Mouse (Mus musculus) adrenal gland, postnatal 36 days (tissue): ENCODE results near the gene Rspo1. TPM values are rescaled to one million over a fixed set of nuclear protein-coding genes. Genes with fewer than 3 reads are reported as not detected.

Experiments used
- DNase-seq, 2 experiments: peaks; one replicate each; pipeline ENCODE4 v3.0.0; 2021; ENCODE audit warnings: mixed read lengths in 1 of 2
- total RNA-seq, 2 experiments: library from RNA; stranded (reverse); gene quantifications; 2 replicates each; pipeline ENCODE4 v1.2.3; 2021

Gene Rspo1
- total RNA-seq, 2 experiments from 2014 or later, result 4.0 to 4.6 TPM

DNA sequence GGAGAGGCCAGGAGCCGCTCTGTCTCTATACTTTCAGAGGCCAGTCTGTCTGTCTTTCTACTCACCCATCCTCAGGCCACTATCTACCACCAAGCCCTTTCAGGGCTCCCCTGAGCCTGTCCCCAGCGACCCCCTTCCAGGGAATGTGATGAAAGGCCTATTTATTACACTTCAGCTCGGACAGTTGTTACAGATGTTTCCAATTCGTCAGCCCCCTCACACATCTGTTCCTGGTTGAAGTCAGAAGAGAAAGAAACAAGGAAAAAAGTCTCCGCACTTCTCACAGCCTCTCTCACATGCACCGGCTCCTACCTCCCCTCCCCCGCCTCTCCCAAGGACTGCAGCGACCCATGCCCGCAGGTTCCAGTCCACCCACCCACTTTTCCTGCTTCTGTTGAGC, 13.9 kb upstream of the Rspo1 start:
- DNase-seq, result no peak

DNA sequence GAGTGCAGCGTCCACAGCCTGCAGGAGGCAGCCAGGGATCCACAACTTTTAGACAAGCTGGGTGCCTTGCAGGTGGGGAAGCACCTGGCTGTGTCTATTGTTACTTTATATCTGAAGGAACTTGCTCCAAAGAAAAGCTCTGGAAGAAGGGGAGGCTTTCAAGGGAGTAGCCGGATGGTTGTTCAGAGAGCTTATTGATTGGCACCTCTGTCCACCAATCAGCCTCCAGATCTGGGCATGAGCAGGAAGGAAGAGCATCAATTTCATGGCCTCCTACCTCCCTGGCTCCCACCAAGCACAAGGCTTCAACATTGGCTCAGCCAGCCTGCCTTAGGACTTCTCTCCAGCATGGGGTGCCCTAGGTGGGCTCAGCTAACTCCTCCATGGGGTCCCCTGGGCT, 12.9 kb upstream of the Rspo1 start:
- no peak for DNase-seq

DNA sequence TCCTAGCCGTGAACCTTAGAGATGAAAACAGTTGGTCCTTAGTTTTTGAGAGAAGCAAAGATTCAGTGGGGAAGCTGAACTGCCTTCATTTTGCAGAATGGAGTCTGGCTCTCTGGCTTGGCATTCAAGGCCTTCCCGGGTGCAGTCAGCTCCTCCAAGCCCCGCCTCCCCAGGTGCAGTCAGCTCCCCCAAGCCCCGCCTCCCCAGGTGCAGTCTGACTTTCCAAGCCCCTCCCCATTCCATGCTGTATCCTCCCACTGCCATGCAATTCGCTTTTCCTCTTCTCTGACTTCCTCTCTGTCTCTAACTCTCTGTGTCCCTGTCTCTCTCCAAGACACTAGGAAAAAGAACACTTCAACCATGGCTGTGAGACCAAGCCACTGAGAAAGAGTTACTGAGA, 8.0 kb upstream of the Rspo1 start:
- no peak for DNase-seq

DNA sequence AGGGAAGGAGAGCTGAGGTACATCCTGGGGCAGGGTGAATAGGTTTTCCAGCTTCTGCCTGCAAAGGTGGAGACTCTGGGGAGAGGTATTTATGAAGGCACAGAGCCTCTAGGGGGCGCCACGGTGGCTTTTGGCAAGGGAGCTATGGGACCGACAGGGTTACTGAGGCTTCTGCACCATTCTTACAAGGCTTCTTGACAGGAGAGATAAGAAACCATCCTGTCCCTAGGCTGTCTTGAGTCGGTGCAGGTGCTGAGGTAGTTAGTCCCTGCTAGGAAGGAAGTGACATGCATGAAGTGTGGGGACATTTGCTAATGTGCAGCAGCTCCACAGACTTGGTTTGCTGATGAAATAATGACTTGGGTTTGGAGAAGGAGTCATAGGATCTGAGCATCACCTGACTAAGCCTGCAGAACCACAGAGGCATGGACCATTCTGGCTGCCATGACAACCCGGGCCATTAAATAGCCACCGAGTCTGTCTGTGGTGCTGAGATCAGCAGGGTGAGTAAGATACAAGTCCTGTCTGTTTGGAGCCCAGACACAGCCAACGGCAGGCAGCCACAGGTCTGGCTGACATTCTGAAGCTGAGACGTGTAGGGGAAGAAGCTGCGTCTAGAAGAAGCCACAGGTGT, 2.2 kb upstream of the Rspo1 start:
- DNase-seq, result peak; percentile 31 to 44

DNA sequence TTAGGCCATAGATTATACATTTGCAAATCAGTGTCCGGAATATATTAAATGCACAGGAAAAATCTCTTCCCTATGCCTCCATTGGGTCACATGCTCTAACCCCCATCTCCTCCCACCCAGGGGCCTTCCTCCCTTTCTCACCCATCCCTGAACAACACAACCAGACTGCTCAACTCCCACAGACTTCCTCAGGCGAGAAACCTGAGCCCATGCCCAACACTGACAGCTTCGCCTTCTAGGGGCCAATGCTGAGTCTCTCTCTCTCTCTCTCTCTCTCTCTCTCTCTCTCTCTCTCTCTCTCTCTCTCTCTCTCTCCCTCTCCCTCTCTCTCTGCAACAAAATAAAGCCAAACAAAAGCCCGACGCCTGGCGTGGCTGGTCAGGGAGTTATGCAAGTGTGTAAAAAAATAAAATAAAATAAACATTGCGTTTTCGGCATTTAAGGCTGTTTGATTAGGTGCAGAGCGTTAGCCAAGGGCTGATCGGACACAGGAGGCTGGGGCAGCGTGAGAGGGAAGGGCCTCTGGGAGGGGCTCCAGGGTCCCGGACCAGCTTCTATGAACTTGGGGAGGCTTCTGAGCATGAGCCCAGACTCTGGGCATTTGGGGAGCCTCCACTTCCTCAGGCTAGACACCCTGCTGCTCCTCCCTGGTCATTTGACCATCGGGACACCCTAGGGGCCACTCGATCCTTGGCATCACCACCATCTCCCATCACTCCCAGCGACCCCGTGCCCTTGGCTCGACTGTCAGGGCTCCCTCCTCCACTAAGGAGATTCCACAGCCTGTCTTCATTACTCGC, 1.2 kb upstream of the Rspo1 start:
- no peak for DNase-seq

DNA sequence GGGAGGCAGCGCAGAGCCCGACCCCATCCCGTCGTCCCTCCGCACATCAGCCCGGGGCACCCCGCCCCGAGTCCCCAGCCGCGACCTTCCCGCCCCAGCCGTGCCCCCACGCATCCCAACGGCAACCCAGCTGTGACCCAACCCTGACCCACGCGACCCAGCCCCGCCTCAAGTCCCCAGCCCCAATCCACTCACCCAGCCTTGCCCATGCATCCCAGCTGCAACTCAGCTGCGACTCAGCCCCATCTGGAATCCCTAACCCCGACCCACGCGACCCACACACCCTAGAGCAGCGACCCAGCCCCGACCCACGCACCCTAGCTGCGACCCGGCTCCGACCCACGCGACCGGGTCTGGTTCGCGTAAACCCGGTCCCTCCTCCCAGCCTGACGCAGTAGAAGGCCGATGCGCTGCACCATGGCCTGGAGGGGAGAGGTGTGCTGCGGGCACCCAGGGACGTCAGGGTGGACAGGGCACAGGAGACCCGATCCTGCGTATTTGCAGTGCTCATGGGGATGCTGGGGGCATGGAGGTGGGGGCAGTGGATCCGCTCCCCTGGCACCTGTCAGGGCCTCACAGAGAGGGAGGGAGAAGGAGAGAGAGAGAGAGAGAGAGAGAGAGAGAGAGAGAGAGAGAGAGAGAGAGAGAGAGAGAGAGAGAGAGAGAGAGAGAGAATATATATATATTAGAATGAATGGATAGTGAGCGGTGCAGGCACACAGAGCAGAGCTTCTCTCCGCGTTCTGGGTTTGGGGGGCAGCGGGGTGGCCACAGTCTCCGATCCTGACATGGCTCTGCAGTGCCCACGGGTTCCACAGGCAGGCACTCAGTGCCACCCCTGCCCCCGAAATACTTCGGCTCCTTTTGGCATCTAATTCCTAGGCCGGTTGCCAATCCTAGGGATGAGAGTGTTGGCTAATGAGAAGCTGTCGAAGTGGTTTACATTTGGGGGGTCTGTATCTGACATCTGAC, 795 bp downstream of the Rspo1 start:
- DNase-seq, result no peak

DNA sequence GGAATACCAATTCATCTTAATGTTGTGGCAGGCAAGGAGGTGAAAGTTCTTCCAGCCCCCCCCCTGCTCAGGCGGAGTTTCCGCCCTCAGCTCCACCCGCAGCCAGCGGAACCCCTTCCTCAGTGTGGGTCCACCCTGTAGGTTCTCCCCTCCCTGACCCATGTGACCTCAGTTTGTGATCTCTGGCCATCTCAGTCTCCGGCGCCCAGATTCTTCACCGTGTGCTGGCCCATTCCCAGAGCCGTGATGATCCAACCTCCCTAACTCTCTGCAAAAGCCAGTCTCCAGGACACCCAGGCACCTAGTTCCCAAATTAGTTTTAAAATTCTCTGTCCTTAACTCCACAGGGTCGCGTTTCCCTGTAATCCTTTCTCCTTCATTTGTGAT, 1.5 kb downstream of the Rspo1 start:
- no peak for DNase-seq

DNA sequence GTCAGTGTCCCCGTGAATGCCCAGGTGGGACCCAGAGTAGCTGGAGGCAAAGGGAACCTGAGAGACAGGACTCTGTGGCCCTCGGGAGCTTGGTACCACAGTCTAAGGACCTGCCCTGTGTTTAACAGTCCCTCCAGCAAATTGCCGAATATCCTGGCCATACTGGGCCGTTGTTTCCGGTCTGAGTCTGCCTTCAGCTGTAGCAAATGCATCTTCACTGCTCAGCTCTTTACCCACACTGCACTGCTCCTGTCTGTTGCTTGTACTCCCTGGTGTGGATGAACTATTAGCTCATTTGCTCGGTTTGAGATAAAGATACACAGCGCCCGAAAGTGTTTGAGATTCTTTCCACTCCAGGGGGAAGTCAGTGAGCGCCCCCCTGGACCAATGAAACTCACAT, 2.2 kb downstream of the Rspo1 start:
- DNase-seq, result no peak

DNA sequence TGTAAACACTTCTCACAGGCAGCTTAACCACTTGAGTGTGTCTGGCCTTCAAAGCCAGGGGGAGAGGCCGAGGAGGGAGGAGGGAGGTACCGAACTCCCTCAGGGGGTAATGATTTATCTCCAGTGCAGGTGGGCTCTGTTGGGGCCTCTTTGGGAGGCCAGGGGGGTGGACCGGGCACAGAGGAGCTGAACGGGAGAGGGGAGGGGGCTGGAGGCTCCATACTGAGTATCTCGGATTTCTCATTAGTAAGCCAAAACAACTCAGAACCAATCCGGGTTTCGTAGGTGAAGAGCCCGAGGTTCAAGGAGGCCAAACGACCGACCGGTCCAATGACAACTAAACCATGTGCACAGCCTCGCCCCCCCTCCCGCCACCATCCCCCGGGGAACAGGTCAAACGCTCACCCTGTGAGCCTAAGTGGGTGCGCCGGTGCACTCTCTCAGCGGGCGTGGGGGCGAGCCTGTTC, 3.6 kb downstream of the Rspo1 start:
- DNase-seq, result no peak

DNA sequence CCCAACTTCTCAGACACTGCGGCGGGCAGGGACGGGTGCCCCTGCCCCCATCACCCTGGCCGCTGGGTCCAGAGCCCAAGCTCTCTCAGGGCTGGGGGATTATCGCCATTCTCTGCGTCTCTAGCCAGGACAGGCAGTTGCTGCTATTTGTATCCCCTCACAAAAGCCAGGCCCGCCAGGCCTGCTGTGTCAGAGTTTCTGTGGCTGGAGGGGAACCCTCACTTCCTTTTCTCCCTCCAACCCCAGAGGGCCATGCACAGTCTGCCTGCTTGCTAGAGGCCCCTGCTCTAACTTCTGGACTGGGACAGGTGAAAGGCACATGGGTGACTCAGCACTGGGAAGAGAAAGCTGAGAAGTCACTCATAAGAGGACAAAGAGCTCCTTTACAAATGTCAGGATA, 4.1 kb downstream of the Rspo1 start:
- DNase-seq, result no peak

DNA sequence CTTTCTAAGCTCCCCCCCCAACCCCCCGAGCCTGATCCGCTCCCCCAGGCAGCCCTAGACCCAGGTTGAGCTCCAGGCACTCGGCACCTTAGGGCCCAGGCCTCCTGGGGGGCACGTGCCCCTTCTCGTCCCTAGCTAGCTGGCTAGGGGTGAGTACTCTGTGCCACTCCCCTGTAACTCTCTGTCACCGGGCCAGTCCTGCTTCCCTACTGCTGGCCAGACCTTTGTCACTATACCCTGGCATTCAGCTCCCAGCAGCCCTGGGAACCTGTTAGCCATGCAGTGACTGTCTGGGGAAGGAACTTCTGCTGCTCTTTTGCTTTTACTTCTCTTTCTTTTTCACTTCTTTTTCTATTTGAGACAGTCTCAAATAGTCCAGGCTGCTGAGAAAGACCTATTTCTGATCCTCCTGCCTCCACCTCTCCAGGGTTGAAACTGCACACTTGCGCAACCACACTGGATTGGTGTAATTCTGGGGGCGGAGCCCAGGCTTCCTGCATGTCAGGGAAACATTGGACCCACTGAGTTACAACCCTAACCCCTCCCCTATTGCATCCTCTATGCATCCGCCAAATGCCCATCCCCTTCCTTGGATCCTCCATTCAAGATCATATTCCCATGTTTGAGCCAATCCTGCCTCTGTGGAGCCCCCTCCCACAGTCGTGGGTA, 11.4 kb downstream of the Rspo1 start:
- no peak for DNase-seq

DNA sequence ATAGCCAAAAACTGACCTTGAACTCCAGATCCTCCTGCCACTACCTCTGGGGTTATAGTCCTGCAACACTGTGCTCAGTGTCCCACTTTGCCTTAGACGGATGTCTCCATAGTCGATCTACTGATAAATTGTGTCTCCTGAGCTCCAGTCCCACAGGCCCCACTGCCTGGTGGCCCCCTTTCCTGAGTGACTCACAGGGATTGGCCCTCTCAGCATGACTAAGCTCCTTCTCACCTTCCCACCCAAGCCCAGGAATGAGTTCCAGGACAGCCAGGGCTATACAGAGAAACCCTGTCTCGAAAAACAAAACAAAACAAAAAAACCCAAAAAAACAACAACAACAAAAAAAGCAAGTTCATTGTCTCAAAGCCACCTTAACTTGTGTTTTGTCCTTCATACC, 13.3 kb downstream of the Rspo1 start:
- no peak for DNase-seq

DNA sequence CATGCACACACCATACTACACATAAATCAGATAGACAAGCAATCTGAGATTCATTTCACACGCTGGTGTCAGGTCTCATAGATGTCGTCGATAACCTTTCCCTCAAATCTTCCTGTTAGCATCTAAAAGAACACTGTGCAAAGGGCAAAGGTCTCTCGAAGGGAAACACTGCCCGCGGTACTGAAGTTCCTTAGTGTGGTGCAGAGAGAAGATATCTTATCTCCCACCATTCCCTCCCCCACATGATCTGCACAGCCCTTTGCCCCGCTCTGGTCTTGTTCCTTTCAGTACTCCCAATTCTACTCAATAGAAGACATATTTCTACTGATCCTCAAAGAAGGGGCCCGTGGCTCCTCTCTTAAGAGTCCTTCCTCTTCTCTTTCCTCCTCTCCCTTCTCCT, 16.7 kb downstream of the Rspo1 start:
- DNase-seq, result no peak

DNA sequence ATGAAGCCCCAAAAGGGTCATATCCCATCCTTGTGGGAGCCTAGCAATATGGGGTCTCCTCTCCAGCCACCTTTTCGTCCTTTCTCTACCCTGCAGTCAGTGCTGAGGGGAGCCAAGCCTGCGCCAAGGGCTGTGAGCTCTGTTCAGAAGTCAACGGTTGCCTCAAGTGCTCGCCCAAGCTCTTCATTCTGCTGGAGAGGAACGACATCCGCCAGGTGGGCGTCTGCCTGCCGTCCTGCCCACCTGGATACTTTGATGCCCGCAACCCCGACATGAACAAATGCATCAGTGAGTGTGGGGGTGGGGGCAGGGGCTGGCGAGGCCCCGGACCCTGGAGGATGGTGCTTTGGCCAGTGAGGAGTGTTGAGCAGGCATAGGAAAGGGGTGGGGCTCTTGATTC, 18.7 kb downstream of the Rspo1 start:
- no peak for DNase-seq

DNA sequence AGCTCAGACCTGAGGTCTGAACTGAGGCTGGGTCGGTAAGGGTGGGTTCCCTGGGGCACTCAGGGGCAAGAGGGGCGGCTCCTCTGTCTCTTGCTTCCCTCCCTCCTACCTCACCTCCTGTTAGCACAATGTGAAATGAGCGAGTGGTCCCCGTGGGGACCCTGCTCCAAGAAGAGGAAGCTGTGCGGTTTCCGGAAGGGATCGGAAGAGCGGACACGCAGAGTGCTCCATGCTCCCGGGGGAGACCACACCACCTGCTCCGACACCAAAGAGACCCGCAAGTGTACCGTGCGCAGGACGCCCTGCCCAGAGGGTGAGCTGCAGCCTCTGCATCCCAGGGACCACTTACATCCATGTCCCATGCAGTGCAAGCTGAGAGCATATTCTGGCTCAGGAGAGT, 21.2 kb downstream of the Rspo1 start:
- no peak for DNase-seq

DNA sequence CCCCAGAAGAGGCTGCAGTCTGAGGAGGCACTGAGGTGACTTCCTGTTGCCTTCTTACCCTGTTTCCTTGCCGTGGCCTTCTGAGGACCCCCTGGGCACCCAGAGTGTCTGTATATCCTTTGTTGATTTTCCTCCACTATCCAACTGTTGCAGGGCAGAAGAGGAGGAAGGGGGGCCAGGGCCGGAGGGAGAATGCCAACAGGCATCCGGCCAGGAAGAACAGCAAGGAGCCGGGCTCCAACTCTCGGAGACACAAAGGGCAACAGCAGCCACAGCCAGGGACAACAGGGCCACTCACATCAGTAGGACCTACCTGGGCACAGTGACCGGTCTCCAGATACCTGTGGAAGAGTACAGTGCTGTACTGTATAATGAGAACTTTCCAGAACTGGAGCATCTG, 22.0 kb downstream of the Rspo1 start:
- DNase-seq, result no peak

DNA sequence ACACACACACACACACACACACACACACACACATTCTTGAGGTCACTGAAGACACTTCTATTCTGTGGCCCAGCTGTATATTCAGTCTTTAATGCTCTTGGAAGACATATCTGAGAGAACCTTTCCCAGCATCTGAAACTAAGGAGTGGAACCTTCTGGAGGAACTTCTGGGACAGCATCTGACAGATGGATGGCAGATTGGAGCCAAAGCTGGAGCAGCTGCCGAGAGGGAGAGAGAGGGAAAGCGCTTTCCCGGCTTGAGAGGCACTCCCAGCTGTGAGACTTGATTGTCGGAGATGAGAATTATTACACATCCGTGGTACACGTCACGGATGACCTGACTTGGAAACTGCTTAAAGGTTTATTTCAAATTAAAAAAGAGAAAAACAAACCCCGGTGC, 22.5 kb downstream of the Rspo1 start:
- no peak for DNase-seq

DNA sequence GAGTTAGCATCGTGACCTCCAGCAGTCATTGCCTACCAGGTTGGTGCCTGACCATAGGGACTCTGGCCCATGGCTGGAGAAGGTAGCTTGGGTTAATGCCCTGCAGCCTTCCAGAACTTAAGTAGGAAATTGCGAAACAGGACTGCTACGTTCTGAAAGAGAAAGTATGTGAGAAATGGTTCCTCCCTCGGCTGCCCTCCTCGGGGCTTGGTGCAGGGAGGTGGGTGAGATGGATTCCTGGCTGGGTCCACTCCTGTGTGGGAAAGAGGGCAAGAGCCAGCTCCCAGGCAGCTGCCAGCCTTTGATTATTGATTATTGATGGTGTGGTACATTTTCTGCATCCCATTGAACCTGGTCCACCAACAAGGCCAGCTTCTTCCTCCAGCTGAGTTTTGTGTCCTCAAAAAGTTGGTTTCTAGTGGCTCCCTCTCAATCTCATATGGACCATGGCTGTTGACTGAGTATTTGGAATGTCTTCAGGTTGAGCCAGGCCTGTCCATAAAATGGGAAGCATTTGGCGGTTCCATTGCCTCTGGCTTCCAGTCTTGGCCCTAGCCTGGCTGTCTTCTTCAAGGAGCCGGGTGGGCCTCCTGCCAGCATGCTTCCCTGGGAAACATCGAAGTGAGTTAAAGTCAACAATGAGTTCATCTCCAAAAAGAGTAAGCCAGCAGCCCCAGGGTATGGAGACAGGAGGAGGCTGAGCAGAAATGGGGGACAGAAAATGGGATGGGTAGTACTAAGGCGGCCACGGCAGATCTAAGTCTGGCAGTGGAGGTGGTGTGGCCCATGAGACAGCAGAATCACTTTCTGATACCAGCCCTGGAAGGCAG, 29.8 kb downstream of the Rspo1 start, which contains the start of gene Gnl2:
Gene Gnl2 (plus strand): TSS at position 780 of the 830 bp plus-strand sequence.
- no peak for DNase-seq

DNA sequence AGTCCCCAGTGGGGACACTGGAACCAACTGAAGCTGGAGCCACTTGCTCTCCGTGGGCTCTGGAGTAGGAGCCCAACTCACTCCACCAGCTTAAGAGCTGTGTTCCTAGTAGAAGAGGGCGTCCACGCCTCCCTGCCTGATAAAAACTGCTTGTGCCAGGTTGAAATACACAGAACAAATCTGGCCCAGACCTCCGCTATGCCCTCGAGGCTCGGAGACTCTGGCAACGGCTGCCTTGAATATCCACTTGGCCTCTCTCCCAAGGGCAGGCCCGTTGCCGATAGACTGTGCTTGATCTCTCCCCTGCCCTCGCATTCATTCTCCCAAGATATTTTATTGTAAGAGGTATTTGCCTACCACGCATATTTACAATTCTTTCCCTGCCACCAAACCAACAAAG, 31.2 kb downstream of the Rspo1 start:
- DNase-seq, result peak; percentile 79 to 84

DNA sequence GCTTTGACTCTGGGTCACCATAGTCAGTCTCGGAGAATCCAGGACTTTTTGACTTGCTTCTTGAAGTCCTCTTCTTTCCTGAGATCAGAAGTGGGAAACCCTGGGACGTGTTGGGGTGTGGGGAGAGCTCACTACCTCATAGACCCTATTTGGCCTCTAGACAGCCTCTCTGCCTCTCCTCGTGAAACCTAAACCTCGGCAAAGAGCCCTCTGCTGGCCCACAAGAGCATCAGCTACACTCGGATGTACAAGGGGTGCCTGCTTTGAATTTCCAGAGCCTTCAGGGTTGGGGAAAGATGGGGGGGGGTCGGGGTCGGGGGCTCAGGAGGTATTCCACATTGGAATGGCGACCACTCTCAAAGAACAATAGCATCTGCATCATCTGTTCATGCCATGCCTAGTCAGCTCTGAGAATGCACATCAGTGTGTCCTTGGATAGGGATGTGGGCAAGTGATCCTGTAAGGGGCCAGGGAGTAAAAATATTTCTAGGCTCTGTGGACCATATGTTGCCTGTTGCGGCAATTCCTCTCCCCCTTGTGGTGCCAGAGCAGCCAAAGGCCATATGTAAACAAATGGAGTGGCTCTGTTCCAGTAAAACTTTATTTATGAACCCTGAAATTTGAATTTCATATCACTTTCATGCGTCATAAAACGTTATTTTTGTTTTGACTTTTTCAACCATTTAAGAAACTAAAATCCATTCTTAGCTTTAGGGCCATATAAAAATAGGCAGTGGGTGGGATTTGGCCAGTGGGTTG, 34.7 kb downstream of the Rspo1 start:
- DNase-seq, result no peak
